Mouse (Mus musculus): ENCODE results near the gene Gm13272.

DNA sequence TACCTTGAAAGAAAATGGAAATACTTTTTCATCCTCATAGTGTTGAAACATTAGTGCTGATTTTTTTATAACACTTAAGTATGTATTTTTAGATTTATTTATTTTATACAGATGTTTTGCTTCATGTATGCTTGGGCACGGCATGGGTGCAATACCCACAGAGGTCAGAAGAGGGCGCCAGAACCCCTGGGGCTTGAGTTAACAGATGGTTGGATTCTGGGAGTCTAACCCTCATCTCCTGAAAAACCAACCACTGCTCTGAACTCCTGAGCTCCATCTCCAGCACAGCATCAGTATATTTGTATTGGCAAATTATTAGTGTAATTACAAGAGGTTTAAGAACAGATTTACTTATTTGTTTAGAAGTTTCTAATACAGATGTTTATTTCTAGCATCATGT is 41.2 kb upstream of the Gm13272 start:
- TF ChIP-seq POLR2A (IDR thresholded peaks at IDR 0.05; ENCODE audit: control insufficient read depth, extremely low read depth, insufficient read depth, low read length, poor library complexity) = no peak
- no peak; the same call in 1 of the 2 replicates for TF ChIP-seq CTCF (IDR thresholded peaks at IDR 0.05; ENCODE audit: borderline replicate concordance, control insufficient read depth, extremely low read depth, insufficient read depth, low read length, poor library complexity)

Measured in thymus, adult 2 months (tissue).